Mouse (Mus musculus) MEL (cell line): ENCODE measurements at regions not wholly inside any gene's neighbourhood (a gene's known extent, or its start where the extent isn't known, plus 50 kb on each side); places are given as distances from the start of the nearest gene placed in this dataset.

ENCODE experiments used
- MYC ChIP-seq: IDR thresholded peaks from 2 replicates; pipeline ENCODE4 v1.6.1; 2011; ENCODE audit warnings: low read depth, mild to moderate bottlenecking, low read length, improper control_type of control experiment, moderate library complexity
- POLR2A ChIP-seq, 2 experiments: IDR thresholded peaks; 2 replicates each; pipeline ENCODE4 v1.6.1; 2011 to 2012; ENCODE audit warnings: low read length in 2 of 2, mild to moderate bottlenecking in 2 of 2, control low read depth in 1 of 2, improper control_type of control experiment in 1 of 2, low read depth in 1 of 2, moderate library complexity in 1 of 2; ENCODE audit not compliant: control insufficient read depth in 1 of 2, insufficient read depth in 1 of 2, poor library complexity in 1 of 2
- ZMIZ1 ChIP-seq: IDR thresholded peaks from 2 replicates; pipeline ENCODE4 v1.6.1; 2012; ENCODE audit warnings: low read depth, mild to moderate bottlenecking, inconsistent platforms, low read length, improper control_type of control experiment, moderate library complexity

DNA sequence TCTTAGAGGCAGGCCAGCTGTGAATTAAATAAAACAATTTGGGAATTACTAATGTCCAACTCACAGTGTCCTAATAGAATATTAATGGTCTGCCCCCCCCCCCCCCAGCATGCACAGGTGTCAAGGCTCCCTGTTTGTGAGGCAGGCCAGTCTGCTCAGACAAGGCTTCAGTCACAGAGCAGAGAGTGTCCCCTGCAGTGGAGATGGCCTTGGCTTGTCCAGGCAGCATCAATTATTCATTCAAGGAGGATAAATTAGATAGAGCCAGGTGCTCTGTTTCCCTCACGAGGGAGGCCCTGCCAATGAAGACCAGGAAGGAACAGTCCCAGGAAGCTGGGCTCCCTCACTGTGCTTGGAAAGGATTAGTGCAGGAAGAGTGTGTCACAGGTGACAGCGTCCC is 150.5 kb downstream of the Zfp326 start:
- TF ChIP-seq POLR2A (IDR thresholded peaks at IDR 0.05; ENCODE audit: control insufficient read depth in 1 of 2, insufficient read depth in 1 of 2, low read depth in 1 of 2, low read length in 2 of 2, poor library complexity in 1 of 2), result no peak
- TF ChIP-seq MYC, result no peak
- no peak for TF ChIP-seq ZMIZ1
